In genomic region chr8:86862155-86862816, GRCm38 (mm10) we compare ENCODE assay signal across 24 mouse cellular contexts. TPM values are rescaled to one million over a fixed set of nuclear protein-coding genes. Genes with fewer than 3 reads are reported as not detected.
A peak's percentile ranks its signal among the peaks of the same experiment; 100 is the strongest.
DNase-seq lines count a peak whose midpoint lies in the region; ATAC-seq and TF ChIP-seq lines count a peak whose summit lies in the region.
"Had no signal": no experiment of that assay in that cellular context is flagged by ENCODE, and none has a peak within 500 bp of the region (broad histone marks: within the 10 kb centered on the region; RNA-seq: fewer than 3 reads in every experiment).

No protein-coding gene starts in this region.

- TF ChIP-seq CTCF in layer of hippocampus, adult 2 months (conservative IDR thresholded peaks at IDR 0.05), result no peak
- TF ChIP-seq CTCF in Patski (IDR thresholded peaks at IDR 0.05), result no peak

- DNase-seq in heart, embryonic 10.5 days (ENCODE audit: low spot score), result no peak
- DNase-seq in heart, postnatal 25 days (ENCODE audit: low spot score), result no peak
- no peak for DNase-seq in layer of hippocampus, adult 2 months (ENCODE audit: low spot score in 2 of 2)
- DNase-seq in layer of hippocampus, adult 9-10 months (ENCODE audit: low spot score), result no peak
- DNase-seq in Patski (ENCODE audit: low read depth, low spot score), result no peak
- DNase-seq in embryo, embryonic 10.5 days (ENCODE audit: low spot score), result no peak
- DNase-seq: adrenal gland, postnatal 10 days; cerebellum, adult 9-11 months; heart, postnatal 10 days; kidney, adult 2 months; left cerebral cortex, postnatal 4 days; lung, embryonic 14.5 days; thymus, postnatal 36 days had no signal

- H3K9ac ChIP-seq in intestine, embryonic 16.5 days (ENCODE audit: low read depth, low read length), result no peak overlapping the region
- H3K9ac ChIP-seq: hindbrain, embryonic 14.5 days; limb, embryonic 15.5 days; liver, embryonic 14.5 days; lung, embryonic 14.5 days had no signal

- no peaks in the 10 kb centered on the region for H3K9me3 ChIP-seq in heart, embryonic 10.5 days
- H3K9me3 ChIP-seq in intestine, embryonic 16.5 days (ENCODE audit: control insufficient read depth, low read length), result no peaks in the 10 kb centered on the region
- H3K9me3 ChIP-seq: forebrain, embryonic 10.5 days; G1E; limb, embryonic 15.5 days; midbrain, embryonic 10.5 days had no signal

- peak; percentile 9 for ATAC-seq in Patski
- ATAC-seq in monocyte, adult 5-6 weeks (replicated peaks; ENCODE audit: insufficient number of reproducible peaks, low FRiP score, low TSS enrichment, poor library complexity, severe bottlenecking), result 0 out of 2 replicates have a peak, but pooled peaks have one; percentile 29
- ATAC-seq in intestine, embryonic 16.5 days, result no peak
- ATAC-seq: forebrain, embryonic 16.5 days; inflammation-experienced regulatory T-cells, adult 6 months had no signal

- H3K4me3 ChIP-seq in heart, embryonic 10.5 days, result no peak overlapping the region
- no peak overlapping the region for H3K4me3 ChIP-seq in layer of hippocampus, adult 2 months
- no peak overlapping the region for H3K4me3 ChIP-seq in intestine, embryonic 16.5 days (ENCODE audit: low read length)
- H3K4me3 ChIP-seq: forebrain, embryonic 10.5 days; limb, embryonic 15.5 days; midbrain, embryonic 10.5 days had no signal

- CTCF ChIA-PET in Patski (lab: Charles Lee), result interaction anchor here (1.1 kb wide), 1 partner anchor 14 kb away, joined by 4 read pairs; no protein-coding TSS in a partner anchor

- in situ Hi-C loops in Patski (cut with MboI; ENCODE audit: low pct_unique_long_range_greater_than_20kb), result no loop called here

- POLR2A ChIA-PET in Patski (lab: Charles Lee), result no interaction called here

- 0 out of 2 replicates have a peak overlapping the region, but pooled peaks have one; percentile 13 for H3K27ac ChIP-seq in heart, embryonic 10.5 days
- 0 out of 2 replicates have a peak overlapping the region, but pooled peaks have one; percentile 28 for H3K27ac ChIP-seq in layer of hippocampus, adult 2 months
- H3K27ac ChIP-seq in intestine, embryonic 16.5 days (ENCODE audit: low read length), result no peak overlapping the region
- H3K27ac ChIP-seq: forebrain, embryonic 10.5 days; hindbrain, embryonic 14.5 days; kidney, postnatal 0 days; liver, embryonic 14.5 days; midbrain, embryonic 10.5 days had no signal

- H3K36me3 ChIP-seq in heart, embryonic 10.5 days, result peaks cover 26% of the 10 kb centered on the region
- peaks cover 2% of the 10 kb centered on the region; the same call in 1 of the 2 replicates for H3K36me3 ChIP-seq in intestine, embryonic 16.5 days (ENCODE audit: control insufficient read depth, insufficient read depth, low read length)

- intact Hi-C loops in heart, postnatal 25 days (cut with DNase I), result no loop called here

- no peaks in the 10 kb centered on the region for H3K27me3 ChIP-seq in heart, embryonic 10.5 days (ENCODE audit: insufficient read depth, poor library complexity, severe bottlenecking)
- H3K27me3 ChIP-seq in Patski, result no peaks in the 10 kb centered on the region
- H3K27me3 ChIP-seq in intestine, embryonic 16.5 days (replicated peaks; ENCODE audit: control insufficient read depth, insufficient read depth, low read length), result no peaks in the 10 kb centered on the region
- H3K27me3 ChIP-seq: limb, embryonic 15.5 days had no signal

- WGBS in heart, embryonic 10.5 days, result 83% methylated on average over 3 of the region's 3 CpGs
- WGBS in intestine, embryonic 16.5 days, result 82% methylated on average over 3 of the region's 3 CpGs

- no peak overlapping the region for H3K4me2 ChIP-seq in intestine, embryonic 16.5 days (ENCODE audit: low read depth, low read length)
- H3K4me2 ChIP-seq: hindbrain, embryonic 14.5 days; limb, embryonic 15.5 days; lung, embryonic 14.5 days had no signal

- H3K4me1 ChIP-seq in heart, embryonic 10.5 days, result peaks cover 20% of the 10 kb centered on the region
- 0 out of 2 replicates have a peak, but pooled peaks cover 3% of the 10 kb centered on the region for H3K4me1 ChIP-seq in intestine, embryonic 16.5 days (ENCODE audit: control insufficient read depth, insufficient read depth, low read length)
- H3K4me1 ChIP-seq: forebrain, embryonic 10.5 days had no signal

RNA-seq across cellular contexts. Expression of gene N4bp1, which starts 22.8 kb away (rescaled TPM):
- polyA plus RNA-seq in heart, embryonic 10.5 days (2016; fragmentation: Nextera tagmentation; extraction: Ambion mirVana), result 6.6 and 9.9 TPM in 2 replicates
- total RNA-seq in heart, postnatal 25 days (2021), result 10 to 100 TPM; 15.7 to 16.9 TPM
- total RNA-seq in layer of hippocampus, adult 2 months (2021), result 10 to 100 TPM; 39.8 to 42.2 TPM
- polyA plus RNA-seq in Patski (2021), result 35.2 TPM
- 50.6 to 62.5 TPM (median 51.5 TPM) in 3 replicates for total RNA-seq in monocyte, adult 5-6 weeks (2017)
- 4.9 and 5.8 TPM in 2 replicates for polyA plus RNA-seq in intestine, embryonic 16.5 days (2015; fragmentation: Nextera tagmentation; extraction: Ambion mirVana)
